Mouse (Mus musculus) forebrain, embryonic 13.5 days (tissue): Measurements from ENCODE around the gene Cacnb1. TPM values are rescaled to one million over a fixed set of nuclear protein-coding genes. Genes with fewer than 3 reads are reported as not detected.
A peak's percentile ranks its signal among the peaks of the same experiment; 100 is the strongest.

Experiments
- ATAC-seq: fragments of 200-750 bp; cut with Nextera tagmentation; 2 replicates; pipeline ENCODE4 v1.8.0; 2017
- H3K27ac ChIP-seq: fragments of 300-500 bp; sonication (generic); 2 replicates; pipeline ENCODE4 v1.5.1; 2015; ENCODE audit warnings: inconsistent platforms, mild to moderate bottlenecking, moderate library complexity
- H3K27me3 ChIP-seq: fragments of 300-500 bp; sonication (generic); 2 replicates; pipeline ENCODE4 v1.6.1; 2015; ENCODE audit warnings: mild to moderate bottlenecking, inconsistent platforms
- H3K36me3 ChIP-seq: fragments of 300-500 bp; sonication (generic); 2 replicates; pipeline ENCODE4 v1.6.1; 2015; ENCODE audit warnings: mild to moderate bottlenecking, inconsistent platforms; ENCODE audit not compliant: poor library complexity, severe bottlenecking
- H3K4me1 ChIP-seq: fragments of 300-500 bp; sonication (generic); 2 replicates; pipeline ENCODE4 v1.6.1; 2015; ENCODE audit warnings: inconsistent platforms
- H3K4me2 ChIP-seq: fragments of 300-500 bp; sonication (generic); 2 replicates; pipeline ENCODE4 v1.6.1; 2015; ENCODE audit warnings: inconsistent platforms, mild to moderate bottlenecking, moderate library complexity
- H3K4me3 ChIP-seq: fragments of 300-500 bp; sonication (generic); 2 replicates; pipeline ENCODE4 v1.5.1; 2015; ENCODE audit warnings: mild to moderate bottlenecking, inconsistent platforms
- H3K9ac ChIP-seq: fragments of 300-500 bp; sonication (generic); 2 replicates; pipeline ENCODE4 v1.6.1; 2015; ENCODE audit warnings: mild to moderate bottlenecking, inconsistent platforms
- H3K9me3 ChIP-seq: fragments of 300-500 bp; sonication (generic); replicated peaks from 2 replicates; pipeline ENCODE4 v1.6.1; 2016; ENCODE audit warnings: inconsistent platforms
- WGBS: fragments of 180-500 bp; shearing (Covaris S2); methylation state at CpG from one replicate; pipeline ENCODE4 v1.1.7; 2015; 5-methylcytosine and 5-hydroxymethylcytosine counted together
- polyA plus RNA-seq: library from polyadenylated mRNA; unstranded; fragments of >200 nt; fragmentation: Nextera tagmentation; extraction: Ambion mirVana; gene quantifications from 2 replicates; pipeline ENCODE4 v1.2.1, GENCODE M21; 2015

Cacnb1 gene
- polyA plus RNA-seq, 1 experiment from 2014 or later = 25.9 TPM

DNA sequence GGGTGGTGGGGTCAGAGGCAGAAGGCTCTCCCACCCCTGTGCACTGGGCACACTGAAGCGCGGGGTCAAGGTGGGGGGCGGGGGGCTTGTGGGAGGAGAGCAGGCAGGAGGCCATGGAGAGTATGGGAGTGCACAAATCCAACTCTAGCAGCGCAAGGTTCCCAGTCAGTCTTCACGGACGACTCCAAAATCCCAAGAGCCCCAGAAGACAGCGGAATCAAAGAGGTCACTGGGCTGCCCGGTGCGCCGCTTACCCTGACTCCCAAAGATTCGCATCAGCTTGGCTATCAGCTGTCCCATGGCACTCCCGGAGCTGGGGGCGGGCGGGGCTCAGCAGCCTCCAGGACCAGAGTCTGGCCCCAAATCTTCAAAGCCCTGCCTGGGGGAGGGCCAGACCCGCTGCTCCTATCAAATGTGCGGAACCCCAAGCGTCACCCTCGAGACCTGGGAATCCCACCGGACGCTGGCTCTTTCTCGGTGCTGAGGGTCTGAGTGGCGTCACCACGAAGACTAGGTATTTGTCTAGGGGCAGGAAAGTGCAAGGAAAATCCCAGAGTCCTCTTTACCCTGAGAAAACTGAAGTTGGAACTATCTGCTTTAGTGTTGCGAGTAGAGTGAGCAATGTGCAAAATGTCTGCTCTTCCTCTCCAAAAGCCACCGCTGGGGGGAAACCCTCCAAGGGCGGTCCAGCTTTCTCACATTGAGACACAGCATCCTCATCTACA, 27.1 kb downstream of the Cacnb1 start, which contains the start of gene Arl5c:
Gene Arl5c, minus strand, starts transcription at position 618 of the 725 bp plus-strand sequence.
- Histone ChIP-seq H3K36me3 (no peaks in the 10 kb centered on the region), H3K9me3 (no peaks in the 10 kb centered on the region), H3K4me3 (peak within 1 kb of the TSS; percentile 47), H3K4me2 (peak within 1 kb of the TSS; percentile 72), H3K9ac (peak within 1 kb of the TSS; percentile 66), H3K27me3 (peaks cover 16% of the 10 kb centered on the region), H3K27ac (no peak within 1 kb of the TSS), H3K4me1 (peaks cover 20% of the 10 kb centered on the region)
- 1% methylated on average over 26 of the region's 26 CpGs for WGBS
- peak; percentile 40; the same call in 1 of the 2 replicates for ATAC-seq

GRCm38 (mm10) chr11:97994539-97995100, 28.2 kb downstream of the Cacnb1 start:
- WGBS = 5% methylated on average over 13 of the region's 13 CpGs
- peak; percentile 75 for ATAC-seq
- Histone ChIP-seq H3K9me3 (no peaks in the 10 kb centered on the region), H3K4me3 (peak overlapping the region; percentile 47), H3K9ac (peak overlapping the region; percentile 66; the same call in 1 of the 2 replicates), H3K4me1 (peaks cover 28% of the 10 kb centered on the region), H3K4me2 (peak overlapping the region; percentile 72), H3K36me3 (no peaks in the 10 kb centered on the region), H3K27ac (no peak overlapping the region), H3K27me3 (peaks cover 13% of the 10 kb centered on the region)

GRCm38 (mm10) chr11:97988530-97989096, 34.2 kb downstream of the Cacnb1 start:
- Histone ChIP-seq H3K27me3 (peaks cover 39% of the 10 kb centered on the region), H3K9ac (peak overlapping the region; percentile 78), H3K4me1 (peaks cover 26% of the 10 kb centered on the region), H3K27ac (peak overlapping the region; percentile 85), H3K4me2 (peak overlapping the region; percentile 78), H3K4me3 (peak overlapping the region; percentile 94), H3K9me3 (no peaks in the 10 kb centered on the region), H3K36me3 (no peaks in the 10 kb centered on the region)
- WGBS = under 1% methylated on average over 26 of the region's 26 CpGs
- peak; percentile 92 for ATAC-seq

DNA sequence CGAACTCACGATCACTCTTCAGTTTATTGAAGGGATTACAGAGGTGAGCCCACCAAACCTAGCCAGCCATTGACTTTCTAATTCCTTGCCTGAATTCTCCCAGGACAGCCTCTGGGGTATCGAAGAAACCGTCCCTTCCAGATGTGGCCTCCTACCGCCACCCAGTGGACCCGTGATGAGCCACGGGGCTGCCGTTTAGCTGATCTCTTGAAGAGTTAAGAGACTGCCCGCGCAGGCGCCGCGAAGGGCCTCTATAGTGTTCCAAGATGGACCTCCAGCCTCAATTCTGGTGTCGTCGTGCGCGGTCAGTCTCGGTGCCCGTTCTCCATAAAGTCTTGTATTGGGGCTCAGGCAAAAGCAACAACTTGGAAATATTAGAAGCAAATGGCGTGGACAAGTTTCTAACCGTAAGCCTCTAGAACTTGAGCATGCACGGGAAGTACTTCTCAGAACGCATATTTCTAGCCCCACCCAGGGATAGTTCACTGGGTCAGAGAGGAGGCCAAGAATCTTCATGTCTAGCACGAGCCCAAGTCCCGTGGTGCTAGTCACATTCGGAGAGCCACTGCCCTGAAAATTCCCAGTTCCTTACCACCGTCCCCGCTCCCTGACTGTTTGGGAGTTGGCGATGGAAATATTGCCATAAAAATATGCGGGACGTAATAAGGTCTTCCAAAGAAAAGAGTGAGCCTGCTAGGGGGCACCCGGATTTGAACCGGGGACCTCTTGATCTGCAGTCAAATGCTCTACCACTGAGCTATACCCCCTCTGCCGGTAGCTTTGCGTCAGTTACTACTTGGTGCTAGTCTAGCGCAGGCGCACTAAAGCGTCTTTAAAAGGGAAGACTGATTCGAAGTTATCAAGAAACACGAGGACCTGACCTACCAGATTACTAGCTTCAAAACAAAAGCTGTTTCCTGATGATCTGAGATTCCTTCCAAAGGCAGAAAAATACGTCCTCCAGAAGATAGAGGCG, 35.0 kb downstream of the Cacnb1 start:
- Histone ChIP-seq H3K27me3 (peaks cover 41% of the 10 kb centered on the region), H3K9me3 (no peaks in the 10 kb centered on the region), H3K4me3 (peak overlapping the region; percentile 94), H3K4me2 (peak overlapping the region; percentile 78), H3K36me3 (no peaks in the 10 kb centered on the region), H3K4me1 (peaks cover 26% of the 10 kb centered on the region), H3K27ac (peak overlapping the region; percentile 85), H3K9ac (peak overlapping the region; percentile 78)
- peak; percentile 84 for ATAC-seq
- under 1% methylated on average over 42 of the region's 42 CpGs for WGBS

DNA sequence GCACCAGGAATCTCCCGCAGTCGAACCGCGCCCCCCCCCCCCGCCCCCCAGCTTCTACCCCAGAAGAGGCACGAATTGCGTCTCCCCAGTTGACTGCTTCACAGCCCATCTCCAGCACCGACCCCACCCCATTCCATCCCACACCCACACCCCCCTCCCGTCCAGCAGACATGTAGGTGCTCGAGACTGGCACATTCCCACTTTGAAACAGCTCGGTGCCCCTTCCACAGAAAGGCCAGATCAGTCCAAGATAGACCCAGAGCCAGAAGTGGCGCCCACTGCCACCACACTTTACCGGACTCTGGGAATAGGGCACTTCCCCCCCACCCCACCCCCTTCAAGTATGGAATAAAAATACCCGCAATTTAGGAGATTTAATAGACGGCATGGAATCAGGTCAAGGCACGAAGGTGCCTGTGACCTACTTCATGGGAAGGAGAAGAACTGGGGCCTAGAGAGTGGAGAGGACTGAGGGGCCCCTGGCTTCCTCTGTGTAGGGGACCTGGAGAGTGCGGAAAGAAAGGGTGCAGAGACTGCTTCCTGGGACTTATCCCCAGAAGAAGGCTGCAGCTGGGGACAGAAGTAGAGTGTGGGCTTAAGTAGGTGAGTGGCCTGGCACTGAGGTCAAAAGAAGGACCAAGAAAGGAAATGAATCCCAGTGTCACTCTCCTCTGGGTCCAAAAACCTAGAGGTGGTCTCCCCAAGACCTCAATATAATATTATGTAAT, 35.9 kb downstream of the Cacnb1 start:
- H3K36me3 ChIP-seq = no peaks in the 10 kb centered on the region
- ATAC-seq = no peak
- H3K27ac ChIP-seq = no peak overlapping the region
- H3K9ac ChIP-seq = peak overlapping the region; percentile 68
- peak overlapping the region; percentile 94 for H3K4me3 ChIP-seq
- 28% methylated on average over 13 of the region's 17 CpGs for WGBS
- peaks cover 41% of the 10 kb centered on the region for H3K27me3 ChIP-seq
- peaks cover 26% of the 10 kb centered on the region for H3K4me1 ChIP-seq
- peak overlapping the region; percentile 78 for H3K4me2 ChIP-seq
- H3K9me3 ChIP-seq = no peaks in the 10 kb centered on the region

DNA sequence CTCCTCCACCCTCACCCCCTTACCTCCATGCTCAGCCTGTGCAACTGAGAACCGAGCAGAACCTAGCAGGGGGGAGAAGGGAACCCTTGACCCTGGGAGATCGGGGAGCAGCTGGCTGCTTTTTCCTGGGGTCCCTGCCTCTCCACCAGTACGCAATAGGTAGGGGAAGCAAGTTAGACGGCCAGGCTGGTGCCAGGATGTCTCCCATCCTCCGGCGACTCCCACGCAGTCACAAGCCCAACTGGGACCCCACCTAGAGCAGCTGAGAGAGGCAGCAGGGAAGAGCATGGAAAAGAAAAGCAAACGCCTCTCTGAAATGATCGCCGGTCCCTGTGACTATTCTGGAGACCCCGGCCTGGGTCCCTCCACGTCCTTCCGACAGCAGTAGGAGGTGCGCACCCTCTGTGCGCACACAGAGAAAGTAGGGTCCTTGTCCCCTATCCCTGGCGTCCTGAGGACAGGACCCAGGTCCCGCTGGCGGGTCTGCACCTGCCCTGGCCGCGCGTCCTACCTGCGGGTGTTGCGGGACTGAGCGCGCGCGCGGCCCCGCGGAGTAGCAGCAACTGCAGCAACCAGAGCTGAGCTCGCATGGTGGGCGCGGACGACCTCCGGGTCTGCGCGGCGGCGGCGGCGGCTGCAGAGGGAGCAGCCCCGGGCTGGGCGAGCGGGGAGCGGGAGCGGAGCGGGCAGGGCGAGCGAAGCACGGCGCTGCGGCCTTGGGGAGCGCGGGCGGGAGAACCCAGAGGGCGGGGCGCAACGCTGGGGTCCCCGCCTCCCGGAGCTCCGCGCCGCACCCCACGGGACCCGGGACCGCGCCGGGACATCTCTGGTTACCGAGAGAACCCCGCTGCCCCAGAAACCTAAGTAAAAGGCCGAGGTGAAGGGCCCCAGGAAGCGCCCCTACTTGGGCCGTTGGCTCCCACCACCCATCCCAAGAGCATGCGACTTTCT, 36.8 kb downstream of the Cacnb1 start, which contains the start of gene Plxdc1:
Gene Plxdc1, minus strand, starts transcription at position 718 of the 951 bp plus-strand sequence.
- peak within 1 kb of the TSS; percentile 94 for H3K4me3 ChIP-seq
- WGBS = 2% methylated on average over 65 of the region's 74 CpGs
- peaks cover 41% of the 10 kb centered on the region for H3K27me3 ChIP-seq
- H3K36me3 ChIP-seq = no peaks in the 10 kb centered on the region
- H3K27ac ChIP-seq = no peak within 1 kb of the TSS
- no peak for ATAC-seq
- H3K9me3 ChIP-seq = no peaks in the 10 kb centered on the region
- H3K4me1 ChIP-seq = peaks cover 26% of the 10 kb centered on the region
- peak within 1 kb of the TSS; percentile 78 for H3K4me2 ChIP-seq
- H3K9ac ChIP-seq = peak within 1 kb of the TSS; percentile 68

DNA sequence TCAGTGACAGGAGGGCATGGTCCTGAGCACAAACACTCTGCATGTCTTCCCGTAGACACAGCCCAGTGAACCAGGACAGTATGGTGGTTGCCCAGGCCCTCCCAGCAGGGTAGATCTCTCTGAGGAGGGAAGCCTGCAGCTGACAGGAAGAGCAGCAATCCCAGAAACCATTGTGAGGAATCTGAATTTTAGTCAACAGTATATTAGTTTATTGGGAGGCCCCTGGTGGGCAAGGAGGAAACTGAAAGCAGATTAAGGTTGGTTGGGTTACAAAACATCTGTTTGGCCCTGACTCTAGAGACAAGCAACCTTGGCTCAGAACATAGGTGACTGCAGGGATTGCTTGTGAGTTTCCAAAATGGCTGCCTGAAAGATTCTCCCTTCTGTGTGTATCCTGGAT, 38.9 kb downstream of the Cacnb1 start:
- Histone ChIP-seq H3K27me3 (peaks cover 39% of the 10 kb centered on the region), H3K36me3 (no peaks in the 10 kb centered on the region), H3K4me2 (no peak overlapping the region), H3K4me3 (no peak overlapping the region), H3K9me3 (no peaks in the 10 kb centered on the region), H3K4me1 (peaks cover 14% of the 10 kb centered on the region), H3K27ac (no peak overlapping the region), H3K9ac (no peak overlapping the region)
- 61% methylated on average over 1 of the region's 1 CpGs for WGBS
- ATAC-seq = no peak

- Histone ChIP-seq H3K4me3 (no peak overlapping the region), H3K9me3 (no peaks in the 10 kb centered on the region), H3K9ac (no peak overlapping the region), H3K27me3 (peaks cover 39% of the 10 kb centered on the region), H3K4me2 (no peak overlapping the region), H3K27ac (no peak overlapping the region), H3K36me3 (no peaks in the 10 kb centered on the region), H3K4me1 (peaks cover 14% of the 10 kb centered on the region)
- ATAC-seq = no peak
- 86% methylated on average over 3 of the region's 3 CpGs for WGBS
Measured at GRCm38 (mm10) chr11:97983506-97983905, 39.3 kb downstream of the Cacnb1 start.

GRCm38 (mm10) chr11:97982721-97983120, 40.1 kb downstream of the Cacnb1 start:
- Histone ChIP-seq H3K9ac (no peak overlapping the region), H3K4me1 (peaks cover 12% of the 10 kb centered on the region), H3K4me2 (no peak overlapping the region), H3K9me3 (no peaks in the 10 kb centered on the region), H3K4me3 (no peak overlapping the region), H3K27me3 (peaks cover 39% of the 10 kb centered on the region), H3K36me3 (no peaks in the 10 kb centered on the region), H3K27ac (no peak overlapping the region)
- WGBS = 93% methylated on average over 9 of the region's 9 CpGs
- ATAC-seq = no peak

- H3K9ac ChIP-seq = no peak overlapping the region
- H3K36me3 ChIP-seq = no peaks in the 10 kb centered on the region
- no peaks in the 10 kb centered on the region for H3K4me1 ChIP-seq
- H3K27ac ChIP-seq = no peak overlapping the region
- H3K27me3 ChIP-seq = peaks cover 21% of the 10 kb centered on the region
- H3K4me2 ChIP-seq = no peak overlapping the region
- no peak overlapping the region for H3K4me3 ChIP-seq
- no peak for ATAC-seq
- no peaks in the 10 kb centered on the region for H3K9me3 ChIP-seq
- 73% methylated on average over 9 of the region's 9 CpGs for WGBS
Measured at GRCm38 (mm10) chr11:97980531-97980966, 42.3 kb downstream of the Cacnb1 start.
